Mouse (Mus musculus) liver, embryonic 12.5 days (tissue): ENCODE results near the gene Rbpms2. TPM values are rescaled to one million over a fixed set of nuclear protein-coding genes. Genes with fewer than 3 reads are reported as not detected.

Source experiments
- ATAC-seq: fragments of 200-750 bp; cut with Nextera tagmentation; 2 replicates; pipeline ENCODE4 v1.8.0; 2017; ENCODE audit warnings: moderate number of reproducible peaks, mild to moderate bottlenecking, moderate library complexity
- H3K27ac ChIP-seq: fragments of 300-500 bp; sonication (generic); 2 replicates; pipeline ENCODE4 v1.5.1; 2016; ENCODE audit warnings: mild to moderate bottlenecking
- H3K27me3 ChIP-seq: fragments of 300-500 bp; sonication (generic); replicated peaks from 2 replicates; pipeline ENCODE4 v1.6.1; 2016; ENCODE audit warnings: mild to moderate bottlenecking, moderate library complexity
- H3K36me3 ChIP-seq: fragments of 300-500 bp; sonication (generic); 2 replicates; pipeline ENCODE4 v1.6.1; 2016; ENCODE audit warnings: mild to moderate bottlenecking, moderate library complexity
- H3K4me1 ChIP-seq: fragments of 300-500 bp; sonication (generic); 2 replicates; pipeline ENCODE4 v1.6.1; 2016
- H3K4me2 ChIP-seq: fragments of 300-500 bp; sonication (generic); 2 replicates; pipeline ENCODE4 v1.6.1; 2016; ENCODE audit warnings: mild to moderate bottlenecking, moderate library complexity
- H3K4me3 ChIP-seq: fragments of 300-500 bp; sonication (generic); 2 replicates; pipeline ENCODE4 v1.5.1; 2016; ENCODE audit warnings: mild to moderate bottlenecking, moderate library complexity
- H3K9ac ChIP-seq: fragments of 300-500 bp; sonication (generic); 2 replicates; pipeline ENCODE4 v1.6.1; 2016; ENCODE audit warnings: mild to moderate bottlenecking, moderate library complexity
- H3K9me3 ChIP-seq: fragments of 300-500 bp; sonication (generic); replicated peaks from 2 replicates; pipeline ENCODE4 v1.6.1; 2016; ENCODE audit warnings: mild to moderate bottlenecking, moderate library complexity
- WGBS: fragments of 180-500 bp; shearing (Covaris S2); methylation state at CpG from one replicate; pipeline ENCODE4 v1.1.7; 2016; ENCODE audit not compliant: insufficient replicate concordance; 5-methylcytosine and 5-hydroxymethylcytosine counted together
- polyA plus RNA-seq: library from polyadenylated mRNA; unstranded; fragments of >200 nt; fragmentation: Nextera tagmentation; extraction: Ambion mirVana; gene quantifications from 2 replicates; pipeline ENCODE4 v1.2.1, GENCODE M21; 2016

Gene Rbpms2
- polyA plus RNA-seq, 1 experiment from 2014 or later, result 19.3 TPM

- Histone ChIP-seq H3K27ac (no peak overlapping the region), H3K4me1 (no peaks in the 10 kb centered on the region), H3K9me3 (no peaks in the 10 kb centered on the region), H3K4me2 (peak overlapping the region; percentile 50), H3K27me3 (no peaks in the 10 kb centered on the region), H3K4me3 (peak overlapping the region; percentile 30), H3K36me3 (peaks cover 23% of the 10 kb centered on the region), H3K9ac (no peak overlapping the region)
- no peak for ATAC-seq
- 37% methylated on average over 6 of the region's 11 CpGs for WGBS
Measured at GRCm38 (mm10) chr9:65598765-65599249, 30.6 kb upstream of the Rbpms2 start.

DNA sequence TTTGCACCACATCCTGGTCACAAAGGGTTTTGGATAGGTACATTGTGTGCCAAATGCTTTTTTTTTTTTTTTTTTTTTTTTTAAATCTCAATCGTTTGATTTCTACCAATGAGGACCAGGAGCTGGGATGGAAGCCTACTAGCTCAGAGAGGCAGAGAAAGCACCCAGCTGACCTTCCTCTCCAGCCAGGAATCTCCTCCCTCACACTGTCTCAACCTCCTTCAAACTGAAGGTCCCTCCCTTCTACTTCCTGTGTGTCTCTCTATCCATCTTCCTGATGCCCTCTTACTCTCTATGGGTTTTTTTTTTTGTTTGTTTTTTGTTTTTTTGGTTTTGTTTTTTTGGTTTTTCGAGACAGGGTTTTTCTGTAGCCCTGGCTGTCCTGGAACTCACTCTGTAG is 28.5 kb upstream of the Rbpms2 start:
- 48% methylated on average over 2 of the region's 2 CpGs for WGBS
- no peak overlapping the region for H3K27ac ChIP-seq

DNA sequence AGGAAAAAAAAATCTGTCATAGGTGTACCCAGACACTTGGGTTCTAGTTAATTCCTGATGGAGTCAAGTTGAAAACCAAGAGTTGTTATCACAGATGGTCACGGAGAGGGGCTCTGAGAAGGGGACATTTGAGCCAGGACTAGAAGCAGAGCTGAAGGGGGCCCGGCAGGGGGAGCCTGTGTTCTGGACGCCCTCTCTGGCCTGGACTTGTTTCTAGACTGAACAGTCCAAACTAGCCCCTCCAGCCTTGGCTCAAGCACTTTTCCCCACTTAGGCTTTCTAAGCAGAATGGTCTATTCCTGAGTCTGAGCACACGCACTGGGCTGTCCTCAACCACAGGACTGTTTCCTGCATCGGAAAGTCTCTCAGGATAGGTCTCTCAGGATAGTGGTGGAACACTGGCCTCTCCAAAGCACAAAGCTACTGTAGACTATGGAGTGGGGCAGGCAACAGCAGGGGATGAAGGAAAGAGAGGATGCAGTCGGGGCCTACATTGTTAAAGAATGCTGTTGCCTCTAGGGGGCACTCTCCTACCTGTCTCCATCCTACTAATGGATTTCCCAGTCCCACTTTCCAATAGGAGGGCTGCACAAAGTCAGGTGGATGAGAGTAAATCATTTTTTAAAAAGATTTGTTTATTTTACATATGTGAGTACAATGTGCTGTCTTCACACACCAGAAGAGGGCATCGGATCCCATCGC is 25.9 kb upstream of the Rbpms2 start:
- H3K27me3 ChIP-seq, result 0 out of 2 replicates have a peak, but pooled peaks cover 15% of the 10 kb centered on the region
- 0 out of 2 replicates have a peak, but pooled peaks have one; percentile 24 for ATAC-seq
- no peaks in the 10 kb centered on the region for H3K9me3 ChIP-seq
- H3K4me3 ChIP-seq, result no peak overlapping the region
- no peak overlapping the region for H3K4me2 ChIP-seq
- no peaks in the 10 kb centered on the region for H3K36me3 ChIP-seq
- 0 out of 2 replicates have a peak, but pooled peaks cover 7% of the 10 kb centered on the region for H3K4me1 ChIP-seq
- no peak overlapping the region for H3K27ac ChIP-seq
- WGBS, result 50% methylated on average over 8 of the region's 8 CpGs
- no peak overlapping the region for H3K9ac ChIP-seq

More for the DNA sequence above, 28.5 kb upstream of the Rbpms2 start:
- Histone ChIP-seq H3K9me3 (no peaks in the 10 kb centered on the region), H3K9ac (no peak overlapping the region), H3K27me3 (no peaks in the 10 kb centered on the region), H3K4me3 (no peak overlapping the region), H3K4me1 (no peaks in the 10 kb centered on the region), H3K4me2 (no peak overlapping the region), H3K36me3 (peaks cover 1% of the 10 kb centered on the region)
- no peak for ATAC-seq

GRCm38 (mm10) chr9:65605471-65606136 is 23.8 kb upstream of the Rbpms2 start:
- peak overlapping the region; percentile 28 for H3K4me2 ChIP-seq
- no peak overlapping the region for H3K4me3 ChIP-seq
- ATAC-seq, result peak; percentile 15; the same call in 1 of the 2 replicates
- H3K9ac ChIP-seq, result no peak overlapping the region
- H3K36me3 ChIP-seq, result no peaks in the 10 kb centered on the region
- 0 out of 2 replicates have a peak, but pooled peaks cover 7% of the 10 kb centered on the region for H3K4me1 ChIP-seq
- 8% methylated on average over 9 of the region's 9 CpGs for WGBS
- H3K9me3 ChIP-seq, result no peaks in the 10 kb centered on the region
- H3K27me3 ChIP-seq, result 0 out of 2 replicates have a peak, but pooled peaks cover 15% of the 10 kb centered on the region
- H3K27ac ChIP-seq, result no peak overlapping the region

- no peak for ATAC-seq
- Histone ChIP-seq H3K4me2 (no peak overlapping the region), H3K27ac (no peak overlapping the region), H3K36me3 (no peaks in the 10 kb centered on the region), H3K9ac (no peak overlapping the region), H3K27me3 (0 out of 2 replicates have a peak, but pooled peaks cover 15% of the 10 kb centered on the region), H3K4me1 (0 out of 2 replicates have a peak, but pooled peaks cover 7% of the 10 kb centered on the region), H3K9me3 (no peaks in the 10 kb centered on the region), H3K4me3 (no peak overlapping the region)
- 50% methylated on average over 9 of the region's 9 CpGs for WGBS
Measured at GRCm38 (mm10) chr9:65606321-65607109, 22.9 kb upstream of the Rbpms2 start.

DNA sequence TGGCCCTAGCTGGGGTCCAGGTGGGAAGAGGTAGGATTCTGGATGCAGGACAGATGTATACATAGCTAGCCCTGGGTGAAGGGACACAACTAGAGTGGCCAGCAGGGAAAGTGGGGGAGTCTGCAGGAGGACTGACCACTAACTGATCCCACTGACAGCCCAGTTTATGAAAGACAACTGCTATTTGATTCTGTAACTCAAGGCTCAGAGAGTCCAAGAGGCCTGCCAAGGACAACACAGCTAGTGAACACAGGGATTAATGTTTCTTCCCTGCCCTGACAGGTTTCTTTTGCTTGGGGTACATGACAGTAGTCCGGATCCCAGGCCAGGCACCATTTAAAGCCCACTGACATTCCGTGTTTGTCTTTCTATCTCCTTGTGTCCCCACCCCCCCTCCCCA is 22.3 kb upstream of the Rbpms2 start:
- H3K4me2 ChIP-seq, result no peak overlapping the region
- 0 out of 2 replicates have a peak, but pooled peaks cover 15% of the 10 kb centered on the region for H3K27me3 ChIP-seq
- 28% methylated on average over 2 of the region's 2 CpGs for WGBS
- no peaks in the 10 kb centered on the region for H3K36me3 ChIP-seq
- H3K27ac ChIP-seq, result no peak overlapping the region
- no peaks in the 10 kb centered on the region for H3K9me3 ChIP-seq
- 0 out of 2 replicates have a peak, but pooled peaks cover 7% of the 10 kb centered on the region for H3K4me1 ChIP-seq
- H3K4me3 ChIP-seq, result no peak overlapping the region
- no peak overlapping the region for H3K9ac ChIP-seq
- no peak for ATAC-seq

GRCm38 (mm10) chr9:65611969-65612486 is 17.4 kb upstream of the Rbpms2 start:
- H3K4me2 ChIP-seq, result no peak overlapping the region
- no peak overlapping the region for H3K9ac ChIP-seq
- WGBS, result 72% methylated on average over 5 of the region's 5 CpGs
- H3K36me3 ChIP-seq, result no peaks in the 10 kb centered on the region
- no peak overlapping the region for H3K27ac ChIP-seq
- H3K9me3 ChIP-seq, result no peaks in the 10 kb centered on the region
- no peaks in the 10 kb centered on the region for H3K4me1 ChIP-seq
- 0 out of 2 replicates have a peak, but pooled peaks cover 7% of the 10 kb centered on the region for H3K27me3 ChIP-seq
- no peak overlapping the region for H3K4me3 ChIP-seq
- ATAC-seq, result no peak

- H3K9me3 ChIP-seq, result no peaks in the 10 kb centered on the region
- H3K4me2 ChIP-seq, result no peak overlapping the region
- no peaks in the 10 kb centered on the region for H3K4me1 ChIP-seq
- no peaks in the 10 kb centered on the region for H3K36me3 ChIP-seq
- no peak overlapping the region for H3K27ac ChIP-seq
- H3K27me3 ChIP-seq, result no peaks in the 10 kb centered on the region
- no peak overlapping the region for H3K4me3 ChIP-seq
- WGBS, result 48% methylated on average over 2 of the region's 2 CpGs
- ATAC-seq, result no peak
- no peak overlapping the region for H3K9ac ChIP-seq
Measured at GRCm38 (mm10) chr9:65613098-65613497, 16.4 kb upstream of the Rbpms2 start.

- no peak overlapping the region for H3K27ac ChIP-seq
- no peak overlapping the region for H3K9ac ChIP-seq
- no peaks in the 10 kb centered on the region for H3K36me3 ChIP-seq
- H3K4me2 ChIP-seq, result no peak overlapping the region
- ATAC-seq, result no peak
- peaks cover 6% of the 10 kb centered on the region; the same call in 1 of the 2 replicates for H3K27me3 ChIP-seq
- H3K9me3 ChIP-seq, result no peaks in the 10 kb centered on the region
- WGBS, result 47% methylated on average over 3 of the region's 3 CpGs
- H3K4me1 ChIP-seq, result no peaks in the 10 kb centered on the region
- no peak overlapping the region for H3K4me3 ChIP-seq
Measured at GRCm38 (mm10) chr9:65619311-65619710, 10.1 kb upstream of the Rbpms2 start.

GRCm38 (mm10) chr9:65621196-65621595 is 8.3 kb upstream of the Rbpms2 start:
- Histone ChIP-seq H3K4me3 (no peak overlapping the region), H3K4me2 (no peak overlapping the region), H3K9ac (no peak overlapping the region), H3K27ac (no peak overlapping the region), H3K36me3 (no peaks in the 10 kb centered on the region), H3K4me1 (no peaks in the 10 kb centered on the region), H3K9me3 (no peaks in the 10 kb centered on the region), H3K27me3 (peaks cover 12% of the 10 kb centered on the region)
- no peak for ATAC-seq
- WGBS, result 76% methylated on average over 4 of the region's 4 CpGs

DNA sequence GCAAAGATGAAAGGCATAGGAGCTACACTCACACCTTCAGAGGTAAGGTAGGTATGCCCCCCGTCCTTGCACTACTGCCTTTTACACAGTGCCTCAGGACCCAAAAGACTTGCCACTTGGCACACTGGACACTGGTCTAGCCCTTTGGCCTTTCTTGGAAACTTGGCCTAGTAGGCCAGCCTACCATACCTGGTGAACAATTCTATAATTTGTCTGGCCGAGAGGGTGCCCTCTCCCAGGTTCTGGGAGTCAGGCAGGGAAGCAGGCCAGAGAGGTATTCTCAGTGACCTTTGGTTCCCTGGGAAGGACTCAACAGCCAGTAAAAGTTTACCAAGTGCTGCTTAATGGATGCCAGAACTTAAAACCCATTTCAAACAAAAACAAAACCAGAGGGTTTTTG is 7.8 kb upstream of the Rbpms2 start:
- Histone ChIP-seq H3K9me3 (no peaks in the 10 kb centered on the region), H3K9ac (no peak overlapping the region), H3K4me2 (no peak overlapping the region), H3K4me3 (no peak overlapping the region), H3K27ac (no peak overlapping the region), H3K4me1 (no peaks in the 10 kb centered on the region), H3K27me3 (peaks cover 17% of the 10 kb centered on the region), H3K36me3 (no peaks in the 10 kb centered on the region)
- 52% methylated on average over 2 of the region's 2 CpGs for WGBS
- ATAC-seq, result no peak
